Mouse (Mus musculus) neural tube, embryonic 15.5 days (tissue): ENCODE results near the gene Gap43. TPM values are rescaled to one million over a fixed set of nuclear protein-coding genes. Genes with fewer than 3 reads are reported as not detected.
"Not testable (repeated sequence)": the region's sequence is repeated elsewhere in the genome, so short reads cannot be mapped to it uniquely, and the experiment has no call there.

ENCODE experiments used
- ATAC-seq: fragments of 200-750 bp; cut with Nextera tagmentation; 2 replicates; pipeline ENCODE4 v1.8.0; 2017; ENCODE audit warnings: mild to moderate bottlenecking, moderate TSS enrichment, moderate library complexity; ENCODE audit not compliant: low FRiP score
- H3K27ac ChIP-seq: fragments of 300-500 bp; sonication (generic); replicated peaks from 2 replicates; pipeline ENCODE4 v1.5.1; 2015; ENCODE audit warnings: mild to moderate bottlenecking, inconsistent platforms
- H3K27me3 ChIP-seq: fragments of 300-500 bp; sonication (generic); replicated peaks from 2 replicates; pipeline ENCODE4 v1.6.1; 2015; ENCODE audit warnings: inconsistent platforms
- H3K36me3 ChIP-seq: fragments of 300-500 bp; sonication (generic); 2 replicates; pipeline ENCODE4 v1.6.1; 2015; ENCODE audit warnings: inconsistent platforms
- H3K4me1 ChIP-seq: fragments of 300-500 bp; sonication (generic); 2 replicates; pipeline ENCODE4 v1.6.1; 2015; ENCODE audit warnings: inconsistent platforms
- H3K4me2 ChIP-seq: fragments of 300-500 bp; sonication (generic); 2 replicates; pipeline ENCODE4 v1.6.1; 2015; ENCODE audit warnings: inconsistent platforms, mild to moderate bottlenecking, moderate library complexity
- H3K4me3 ChIP-seq: fragments of 300-500 bp; sonication (generic); replicated peaks from 2 replicates; pipeline ENCODE4 v1.5.1; 2015; ENCODE audit warnings: mild to moderate bottlenecking, inconsistent platforms
- H3K9ac ChIP-seq: fragments of 300-500 bp; sonication (generic); replicated peaks from 2 replicates; pipeline ENCODE4 v1.6.1; 2015; ENCODE audit warnings: mild to moderate bottlenecking, inconsistent platforms
- H3K9me3 ChIP-seq: fragments of 300-500 bp; sonication (generic); replicated peaks from 2 replicates; pipeline ENCODE4 v1.6.1; 2016; ENCODE audit warnings: inconsistent platforms
- WGBS: fragments of 180-500 bp; shearing (Covaris S2); methylation state at CpG from one replicate; pipeline ENCODE4 v1.1.7; 2015; ENCODE audit warnings: mixed read lengths; 5-methylcytosine and 5-hydroxymethylcytosine counted together
- polyA plus RNA-seq: library from polyadenylated mRNA; unstranded; fragments of >200 nt; fragmentation: Nextera tagmentation; extraction: Ambion mirVana; gene quantifications from 2 replicates; pipeline ENCODE4 v1.2.1, GENCODE M21; 2015

Gene Gap43
- 1,138 and 1,419 TPM in 2 replicates for polyA plus RNA-seq

- Histone ChIP-seq H3K27ac (peak within 1 kb of the TSS; percentile 86), H3K9me3 (no peaks in the 10 kb centered on the region), H3K9ac (peak within 1 kb of the TSS; percentile 76), H3K27me3 (no peaks in the 10 kb centered on the region), H3K36me3 (no peaks in the 10 kb centered on the region), H3K4me1 (peaks cover 32% of the 10 kb centered on the region), H3K4me2 (peak within 1 kb of the TSS; percentile 62), H3K4me3 (peak within 1 kb of the TSS; percentile 67)
- peak; percentile 88 for ATAC-seq
- WGBS: under 1% methylated on average over 18 of the region's 18 CpGs
Measured at GRCm38 (mm10) chr16:42340021-42340768, at the start of gene Gap43. TSS of gene Gap43 (minus strand) at chr16:42340651.

DNA sequence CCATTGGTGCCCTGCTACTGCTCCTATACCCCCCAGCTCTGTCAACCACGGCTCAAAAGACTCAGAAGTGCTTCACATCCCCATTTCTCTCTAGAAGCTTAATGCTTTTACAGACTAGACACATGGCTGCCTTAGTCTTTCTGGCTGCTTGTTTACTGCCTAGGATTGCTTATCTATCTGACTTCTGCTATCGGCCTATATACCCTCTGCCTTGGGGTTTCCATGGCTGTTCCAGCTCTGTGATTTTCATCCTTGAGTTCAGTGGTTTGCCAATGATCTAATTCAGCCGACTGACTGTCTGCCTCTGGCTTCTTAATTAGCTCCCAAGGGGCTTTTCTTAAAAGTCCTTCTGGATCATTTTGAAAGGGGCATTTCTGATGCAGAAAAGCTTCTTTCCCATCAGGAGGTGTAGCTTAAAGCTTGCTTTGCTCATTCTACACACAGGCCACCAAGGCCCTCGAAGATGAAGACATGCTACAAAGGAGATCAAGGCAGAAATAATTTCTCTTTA lies 40.9 kb upstream of the Gap43 start:
- Histone ChIP-seq H3K36me3 (no peaks in the 10 kb centered on the region), H3K27me3 (no peaks in the 10 kb centered on the region), H3K4me2 (no peak overlapping the region), H3K4me1 (no peaks in the 10 kb centered on the region), H3K27ac (no peak overlapping the region), H3K9ac (no peak overlapping the region), H3K9me3 (no peaks in the 10 kb centered on the region), H3K4me3 (no peak overlapping the region)
- ATAC-seq: no peak
- WGBS: 35% methylated on average over 4 of the region's 4 CpGs

DNA sequence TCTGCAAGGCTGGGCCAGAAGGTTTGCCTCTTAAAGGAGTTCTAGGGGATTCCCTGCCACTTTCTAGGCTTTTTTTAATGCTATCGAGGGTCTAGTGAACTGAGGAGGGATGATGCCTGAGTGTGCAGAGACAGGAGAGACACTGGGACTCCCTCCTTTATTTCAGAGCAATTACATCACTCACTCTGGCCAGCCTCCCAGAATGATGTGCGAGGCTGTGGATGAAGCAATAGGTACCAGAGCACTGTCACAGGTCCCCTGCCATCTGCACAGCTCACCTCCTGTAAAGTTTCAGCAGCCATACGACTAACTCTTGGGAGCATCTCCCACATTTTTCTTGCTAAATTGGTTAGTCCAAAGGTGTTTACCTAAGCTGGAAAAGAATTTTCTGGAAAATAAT lies 40.2 kb upstream of the Gap43 start:
- H3K27ac ChIP-seq: no peak overlapping the region
- H3K4me1 ChIP-seq: no peaks in the 10 kb centered on the region
- no peak overlapping the region for H3K9ac ChIP-seq
- 40% methylated on average over 3 of the region's 3 CpGs for WGBS
- no peak overlapping the region for H3K4me2 ChIP-seq
- H3K9me3 ChIP-seq: no peaks in the 10 kb centered on the region
- H3K27me3 ChIP-seq: no peaks in the 10 kb centered on the region
- no peaks in the 10 kb centered on the region for H3K36me3 ChIP-seq
- no peak; the same call in 1 of the 2 replicates for ATAC-seq
- no peak overlapping the region for H3K4me3 ChIP-seq

- no peaks in the 10 kb centered on the region for H3K36me3 ChIP-seq
- peak overlapping the region; percentile 56 for H3K27ac ChIP-seq
- H3K9me3 ChIP-seq: no peaks in the 10 kb centered on the region
- no peaks in the 10 kb centered on the region for H3K27me3 ChIP-seq
- H3K4me2 ChIP-seq: no peak overlapping the region
- H3K4me3 ChIP-seq: no peak overlapping the region
- H3K9ac ChIP-seq: no peak overlapping the region
- 49% methylated on average over 6 of the region's 6 CpGs for WGBS
- H3K4me1 ChIP-seq: peaks cover 7% of the 10 kb centered on the region
- ATAC-seq: peak; percentile 57; the same call in 1 of the 2 replicates
Measured at GRCm38 (mm10) chr16:42370148-42370547, 29.7 kb upstream of the Gap43 start.

- Histone ChIP-seq H3K27me3 (no peaks in the 10 kb centered on the region), H3K27ac (no peak overlapping the region; the same call in 1 of the 2 replicates), H3K9ac (no peak overlapping the region), H3K36me3 (no peaks in the 10 kb centered on the region), H3K4me1 (peaks cover 7% of the 10 kb centered on the region), H3K4me2 (no peak overlapping the region), H3K9me3 (no peaks in the 10 kb centered on the region), H3K4me3 (no peak overlapping the region)
- WGBS: 82% methylated on average over 6 of the region's 6 CpGs
- ATAC-seq: no peak
Measured at GRCm38 (mm10) chr16:42369346-42369745, 28.9 kb upstream of the Gap43 start.

GRCm38 (mm10) chr16:42360061-42360460 lies 19.6 kb upstream of the Gap43 start:
- 94% methylated on average over 4 of the region's 4 CpGs for whole genome bisulfite sequencing
- Histone ChIP-seq H3K4me2 (no peak overlapping the region), H3K27ac (no peak overlapping the region), H3K36me3 (no peaks in the 10 kb centered on the region), H3K4me1 (no peaks in the 10 kb centered on the region), H3K4me3 (no peak overlapping the region), H3K9me3 (no peaks in the 10 kb centered on the region), H3K9ac (no peak overlapping the region), H3K27me3 (no peaks in the 10 kb centered on the region)
- ATAC-seq: no peak

DNA sequence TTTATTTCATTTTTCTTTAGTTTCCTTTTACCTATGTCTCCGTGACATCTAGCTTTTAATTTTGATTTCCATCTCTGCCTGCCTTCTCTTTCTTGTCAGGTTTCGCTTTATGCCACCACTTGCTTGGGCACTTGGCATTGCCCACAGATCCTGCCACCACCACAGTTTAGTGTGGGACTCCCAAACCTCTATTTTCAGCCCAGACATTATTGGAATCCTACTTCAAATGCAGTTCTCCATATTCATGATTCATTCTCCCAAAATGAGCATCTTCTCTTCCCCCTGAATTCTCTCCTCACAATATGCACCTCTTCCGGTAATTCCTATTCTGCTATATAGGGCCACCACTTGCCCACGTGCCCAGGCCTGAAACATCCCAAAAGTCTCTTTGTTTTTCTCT lies 17.6 kb upstream of the Gap43 start:
- H3K36me3 ChIP-seq: no peaks in the 10 kb centered on the region
- WGBS: 92% methylated on average over 4 of the region's 4 CpGs
- no peak overlapping the region for H3K4me3 ChIP-seq
- no peak overlapping the region for H3K4me2 ChIP-seq
- no peaks in the 10 kb centered on the region for H3K27me3 ChIP-seq
- no peaks in the 10 kb centered on the region for H3K9me3 ChIP-seq
- no peak overlapping the region for H3K27ac ChIP-seq
- H3K4me1 ChIP-seq: no peaks in the 10 kb centered on the region
- H3K9ac ChIP-seq: no peak overlapping the region
- ATAC-seq: no peak

- ATAC-seq: no peak
- no peak overlapping the region for H3K9ac ChIP-seq
- H3K27ac ChIP-seq: no peak overlapping the region
- 91% methylated on average over 2 of the region's 2 CpGs for WGBS
- H3K4me1 ChIP-seq: no peaks in the 10 kb centered on the region
- H3K27me3 ChIP-seq: no peaks in the 10 kb centered on the region
- no peaks in the 10 kb centered on the region for H3K9me3 ChIP-seq
- no peaks in the 10 kb centered on the region for H3K36me3 ChIP-seq
- H3K4me3 ChIP-seq: no peak overlapping the region
- H3K4me2 ChIP-seq: no peak overlapping the region
Measured at GRCm38 (mm10) chr16:42350076-42350475, 9.6 kb upstream of the Gap43 start.

DNA sequence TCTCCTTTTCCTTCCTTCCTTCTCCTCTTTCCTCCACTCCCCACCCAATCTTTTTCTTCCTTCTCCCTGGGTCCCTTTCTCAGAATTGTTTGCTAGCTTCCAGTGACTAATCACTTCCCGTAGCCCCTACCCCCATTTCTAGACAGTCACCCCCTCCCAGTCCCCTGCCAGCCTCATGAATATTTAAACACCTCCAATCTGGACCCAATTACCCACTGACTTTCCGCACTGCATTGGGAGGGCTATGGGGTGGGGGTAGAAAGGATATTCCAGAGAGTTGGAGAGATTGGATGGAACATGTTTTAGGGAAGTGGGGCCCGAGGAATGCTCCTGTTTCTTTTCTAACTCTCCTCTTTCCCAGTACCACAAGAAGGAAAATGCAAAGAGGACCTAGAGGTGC lies 414 bp upstream of the Gap43 start:
- Histone ChIP-seq H3K4me2 (peak overlapping the region; percentile 62), H3K27ac (peak overlapping the region; percentile 51; the same call in 1 of the 2 replicates), H3K4me3 (0 out of 2 replicates have a peak overlapping the region, but pooled peaks have one; percentile 67), H3K4me1 (peaks cover 25% of the 10 kb centered on the region)
- H3K27me3 ChIP-seq, H3K9ac ChIP-seq, H3K9me3 ChIP-seq, H3K36me3 ChIP-seq: not testable (repeated sequence)
- ATAC-seq: peak; percentile 27; the same call in 1 of the 2 replicates
- 4% methylated on average over 2 of the region's 3 CpGs for WGBS

GRCm38 (mm10) chr16:42339512-42339911 lies 939 bp downstream of the Gap43 start:
- peak; percentile 22; the same call in 1 of the 2 replicates for ATAC-seq
- 0% methylated on average over 10 of the region's 10 CpGs for WGBS

DNA sequence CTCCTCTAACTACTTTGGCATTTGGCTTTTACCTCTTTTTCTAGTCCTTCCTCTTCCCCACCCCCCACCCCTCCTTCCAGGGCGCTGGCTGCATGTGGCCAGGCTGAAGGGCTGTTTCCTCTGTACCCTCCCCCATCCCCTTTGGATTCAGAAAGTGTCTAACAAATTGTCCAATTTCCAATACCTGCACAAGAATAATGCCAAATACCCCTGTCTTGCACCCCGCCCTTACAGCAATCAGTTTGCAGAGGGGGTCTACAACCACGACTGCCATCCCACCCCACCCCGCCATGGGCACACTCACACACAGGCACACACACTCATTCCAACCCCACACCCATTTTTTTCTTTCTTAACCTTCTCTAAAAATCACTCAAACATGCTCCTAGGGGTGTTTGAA lies 1.5 kb downstream of the Gap43 start:
- Histone ChIP-seq H3K4me1 (peaks cover 33% of the 10 kb centered on the region), H3K27me3 (no peaks in the 10 kb centered on the region), H3K9ac (peak overlapping the region; percentile 76), H3K27ac (peak overlapping the region; percentile 86), H3K36me3 (no peaks in the 10 kb centered on the region), H3K4me2 (peak overlapping the region; percentile 62), H3K4me3 (peak overlapping the region; percentile 67), H3K9me3 (no peaks in the 10 kb centered on the region)
- peak; percentile 42; the same call in 1 of the 2 replicates for ATAC-seq
- WGBS: 9% methylated on average over 4 of the region's 4 CpGs

More at GRCm38 (mm10) chr16:42339512-42339911, 939 bp downstream of the Gap43 start:
- Histone ChIP-seq H3K36me3 (no peaks in the 10 kb centered on the region), H3K9me3 (no peaks in the 10 kb centered on the region), H3K9ac (peak overlapping the region; percentile 76), H3K27me3 (no peaks in the 10 kb centered on the region), H3K27ac (peak overlapping the region; percentile 86), H3K4me3 (peak overlapping the region; percentile 67), H3K4me2 (peak overlapping the region; percentile 62), H3K4me1 (peaks cover 33% of the 10 kb centered on the region)

DNA sequence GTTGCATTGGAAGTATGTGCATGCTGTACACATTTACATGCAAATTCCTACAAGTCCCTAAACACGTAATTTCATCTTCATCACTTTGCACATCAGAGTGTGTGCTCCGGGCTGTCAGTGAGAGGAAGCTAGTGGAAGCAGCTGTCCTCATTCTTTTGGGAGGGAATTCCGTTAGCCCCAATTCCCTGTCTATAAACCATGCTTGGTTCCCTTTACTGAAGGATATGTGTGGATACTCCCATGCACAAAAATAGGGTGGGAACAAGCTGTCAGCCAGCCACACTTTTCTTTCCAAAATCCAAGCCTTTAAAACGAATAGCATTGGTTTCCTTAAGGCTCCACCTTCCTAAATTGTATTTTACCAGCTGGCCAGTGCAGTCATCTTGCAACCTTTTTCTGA lies 2.1 kb downstream of the Gap43 start:
- H3K36me3 ChIP-seq: no peaks in the 10 kb centered on the region
- peak overlapping the region; percentile 86 for H3K27ac ChIP-seq
- WGBS: 10% methylated on average over 4 of the region's 4 CpGs
- peak; percentile 9 for ATAC-seq
- H3K4me3 ChIP-seq: peak overlapping the region; percentile 67
- H3K9ac ChIP-seq: peak overlapping the region; percentile 76
- H3K4me2 ChIP-seq: peak overlapping the region; percentile 62
- no peaks in the 10 kb centered on the region for H3K9me3 ChIP-seq
- peaks cover 33% of the 10 kb centered on the region for H3K4me1 ChIP-seq
- H3K27me3 ChIP-seq: no peaks in the 10 kb centered on the region
